Mouse (Mus musculus) right cerebral cortex, postnatal 14 days (tissue): Measurements from ENCODE around the gene Ube2d2b.

Source experiments
- DNase-seq: peaks from one replicate; pipeline ENCODE4 v3.0.0; 2022

Gene Ube2d2b

GRCm38 (mm10) chr5:107829998-107830560, at the start of gene Ube2d2b:
TSS of gene Ube2d2b (plus strand) at chr5:107830099.
- DNase-seq: no peak

GRCm38 (mm10) chr5:107782360-107782759, 47.5 kb upstream of the Ube2d2b start:
- DNase-seq: no peak

- DNase-seq: no peak
Measured at GRCm38 (mm10) chr5:107787682-107788443, 42.0 kb upstream of the Ube2d2b start.

GRCm38 (mm10) chr5:107789492-107789891, 40.4 kb upstream of the Ube2d2b start:
- DNase-seq: peak; percentile 8

GRCm38 (mm10) chr5:107791966-107792365, 37.9 kb upstream of the Ube2d2b start:
- no peak for DNase-seq

- DNase-seq: no peak
Measured at GRCm38 (mm10) chr5:107792516-107792915, 37.4 kb upstream of the Ube2d2b start.

- DNase-seq: no peak
Measured at GRCm38 (mm10) chr5:107793258-107793657, 36.6 kb upstream of the Ube2d2b start.

- no peak for DNase-seq
Measured at GRCm38 (mm10) chr5:107793927-107794326, 36.0 kb upstream of the Ube2d2b start.

GRCm38 (mm10) chr5:107798290-107798689, 31.6 kb upstream of the Ube2d2b start:
- no peak for DNase-seq

- no peak for DNase-seq
Measured at GRCm38 (mm10) chr5:107801234-107801633, 28.7 kb upstream of the Ube2d2b start.

- DNase-seq: no peak
Measured at GRCm38 (mm10) chr5:107802621-107803020, 27.3 kb upstream of the Ube2d2b start.

- no peak for DNase-seq
Measured at GRCm38 (mm10) chr5:107807496-107807895, 22.4 kb upstream of the Ube2d2b start.

GRCm38 (mm10) chr5:107814651-107815050, 15.2 kb upstream of the Ube2d2b start:
- DNase-seq: no peak

GRCm38 (mm10) chr5:107822521-107822920, 7.4 kb upstream of the Ube2d2b start:
- DNase-seq: no peak

GRCm38 (mm10) chr5:107831351-107831750, 1.5 kb downstream of the Ube2d2b start:
- DNase-seq: no peak

GRCm38 (mm10) chr5:107834287-107834686, 4.4 kb downstream of the Ube2d2b start:
- DNase-seq: no peak

- DNase-seq: no peak
Measured at GRCm38 (mm10) chr5:107838891-107839644, 9.2 kb downstream of the Ube2d2b start.

- no peak for DNase-seq
Measured at GRCm38 (mm10) chr5:107840549-107841238, 10.8 kb downstream of the Ube2d2b start.

GRCm38 (mm10) chr5:107847349-107847748, 17.4 kb downstream of the Ube2d2b start:
- peak; percentile 18 for DNase-seq

- no peak for DNase-seq
Measured at GRCm38 (mm10) chr5:107847817-107848216, 17.9 kb downstream of the Ube2d2b start.

GRCm38 (mm10) chr5:107848964-107849363, 19.1 kb downstream of the Ube2d2b start:
- DNase-seq: no peak

GRCm38 (mm10) chr5:107853807-107854206, 23.9 kb downstream of the Ube2d2b start:
- no peak for DNase-seq

GRCm38 (mm10) chr5:107854556-107854955, 24.7 kb downstream of the Ube2d2b start:
- no peak for DNase-seq
